Mouse (Mus musculus) left cerebral cortex, adult 11 months (tissue): Measurements from ENCODE around the gene Zfp839.
"Not testable (repeated sequence)": the region's sequence is repeated elsewhere in the genome, so short reads cannot be mapped to it uniquely, and the experiment has no call there.

Source experiments
- DNase-seq: peaks from one replicate; pipeline ENCODE4 v3.0.0; 2022; ENCODE audit warnings: low spot score

Zfp839 gene

DNA sequence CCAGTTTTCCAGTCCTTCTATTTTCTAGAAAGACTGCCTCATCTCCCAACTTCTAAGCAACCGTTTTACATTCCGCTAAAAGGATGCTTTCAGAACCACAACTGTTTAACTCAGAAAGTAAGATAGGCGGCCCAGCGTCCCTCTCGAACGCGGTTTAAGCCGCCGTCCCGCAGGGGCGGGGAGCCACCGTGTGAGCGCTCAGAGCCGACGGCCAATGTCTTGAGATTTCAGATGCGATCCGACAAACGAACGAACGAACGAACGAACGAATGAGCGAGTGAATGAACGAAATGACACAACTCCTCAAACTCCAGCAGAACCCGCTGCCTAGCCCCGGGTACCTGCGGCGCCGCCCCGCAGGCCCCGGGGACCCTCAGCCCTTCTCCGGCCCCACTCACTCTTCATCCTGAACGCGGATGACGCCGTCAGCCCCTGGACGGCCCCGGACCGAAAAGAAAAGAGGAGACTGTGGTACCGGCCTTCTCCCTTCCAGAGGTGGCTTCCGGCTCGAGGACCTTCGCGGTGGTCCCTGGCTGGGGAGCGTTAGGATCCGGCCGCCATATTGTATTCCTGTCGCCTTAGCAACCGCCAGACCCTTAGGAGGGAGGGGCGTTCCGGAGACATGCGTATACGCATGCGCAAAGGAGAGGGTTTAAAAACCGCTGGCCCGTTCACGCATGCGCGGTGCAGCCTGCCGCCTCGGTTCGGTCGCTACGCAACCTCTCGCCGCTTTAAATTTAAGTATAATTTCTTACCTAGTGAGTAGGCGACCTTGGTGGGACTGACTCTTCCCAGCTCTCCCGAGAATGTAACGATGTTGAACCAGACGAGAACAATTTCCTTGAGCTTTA, 9.5 kb upstream of the Zfp839 start, which contains the start of gene Mok:
Mok (minus strand) TSS at position 592 of the 851 bp plus-strand sequence.
- peak; percentile 89 for DNase-seq

DNA sequence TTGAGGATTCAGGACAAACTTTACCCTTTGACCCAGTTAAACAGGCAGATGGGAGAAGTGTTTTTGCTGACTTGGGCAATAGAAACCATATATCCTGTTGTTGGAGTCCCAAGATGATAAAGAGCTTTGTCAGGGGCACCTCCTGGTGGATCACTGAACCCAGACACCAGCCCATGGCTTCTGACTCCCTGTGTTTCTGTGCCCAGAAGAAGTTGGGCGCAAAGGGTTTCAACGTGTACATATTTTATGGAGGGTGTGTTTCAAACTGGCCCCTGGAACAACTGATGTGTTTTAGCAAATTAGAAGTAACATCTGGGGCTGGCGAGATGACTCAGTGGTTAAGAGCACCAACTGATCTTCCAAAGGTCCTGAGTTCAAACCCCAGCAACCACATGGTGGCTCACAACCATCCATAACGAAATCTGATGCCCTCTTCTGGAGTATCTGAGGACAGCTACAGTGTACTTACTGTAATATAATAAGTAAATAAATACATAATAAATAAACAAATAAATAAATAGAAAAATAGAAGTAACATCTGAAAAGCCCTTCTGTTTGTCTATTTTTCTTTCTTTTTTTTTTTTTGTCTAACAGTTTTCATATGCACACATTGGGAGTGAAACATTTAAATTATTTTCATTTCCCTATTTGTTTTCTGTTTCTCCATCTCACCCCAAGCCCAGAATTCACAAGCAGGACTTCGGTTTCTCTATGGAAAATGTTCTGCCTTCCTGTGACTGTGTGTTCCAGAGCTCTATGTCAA, 8.1 kb upstream of the Zfp839 start:
- DNase-seq: no peak

DNA sequence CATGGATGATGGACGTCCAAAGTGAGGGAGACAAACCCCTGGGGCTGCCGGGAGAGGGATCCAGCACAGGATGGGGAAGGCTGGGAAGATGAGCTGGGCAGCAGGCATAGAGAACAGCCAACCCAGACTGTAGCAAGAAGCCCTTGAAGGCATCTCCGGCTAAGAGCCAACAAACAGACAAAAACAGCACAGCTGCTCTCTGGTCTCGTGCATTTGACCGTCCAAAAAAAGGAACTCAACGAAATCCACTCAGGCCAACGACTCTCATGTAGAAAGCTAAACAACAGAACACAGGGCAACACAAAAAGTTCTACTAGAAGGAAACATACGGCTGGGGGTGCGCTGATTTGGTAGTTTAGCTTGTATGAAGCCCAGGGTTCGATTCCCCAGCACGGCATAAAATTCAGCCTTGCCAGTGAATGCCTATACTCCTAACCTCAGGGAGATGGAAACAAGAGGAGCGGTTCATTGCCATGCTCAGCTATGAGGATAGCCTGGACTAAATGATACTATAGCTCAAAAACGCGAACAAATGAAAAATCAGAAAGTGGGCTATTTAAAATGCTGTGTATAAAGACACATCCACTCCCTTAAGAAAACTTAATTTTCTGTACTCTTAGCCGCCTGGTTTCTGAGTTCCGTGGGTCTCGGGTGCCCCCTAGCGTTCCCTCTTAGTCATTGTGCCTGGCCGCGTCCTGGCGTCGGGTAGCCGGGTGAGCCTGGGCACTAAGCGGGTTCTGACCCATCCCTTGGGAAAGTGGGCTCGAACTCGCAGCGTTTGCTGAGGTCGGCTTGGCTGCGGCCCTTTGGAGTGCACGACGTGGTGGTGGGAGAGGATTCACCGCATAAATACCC, 6.6 kb upstream of the Zfp839 start:
- DNase-seq: peak; percentile 62

DNA sequence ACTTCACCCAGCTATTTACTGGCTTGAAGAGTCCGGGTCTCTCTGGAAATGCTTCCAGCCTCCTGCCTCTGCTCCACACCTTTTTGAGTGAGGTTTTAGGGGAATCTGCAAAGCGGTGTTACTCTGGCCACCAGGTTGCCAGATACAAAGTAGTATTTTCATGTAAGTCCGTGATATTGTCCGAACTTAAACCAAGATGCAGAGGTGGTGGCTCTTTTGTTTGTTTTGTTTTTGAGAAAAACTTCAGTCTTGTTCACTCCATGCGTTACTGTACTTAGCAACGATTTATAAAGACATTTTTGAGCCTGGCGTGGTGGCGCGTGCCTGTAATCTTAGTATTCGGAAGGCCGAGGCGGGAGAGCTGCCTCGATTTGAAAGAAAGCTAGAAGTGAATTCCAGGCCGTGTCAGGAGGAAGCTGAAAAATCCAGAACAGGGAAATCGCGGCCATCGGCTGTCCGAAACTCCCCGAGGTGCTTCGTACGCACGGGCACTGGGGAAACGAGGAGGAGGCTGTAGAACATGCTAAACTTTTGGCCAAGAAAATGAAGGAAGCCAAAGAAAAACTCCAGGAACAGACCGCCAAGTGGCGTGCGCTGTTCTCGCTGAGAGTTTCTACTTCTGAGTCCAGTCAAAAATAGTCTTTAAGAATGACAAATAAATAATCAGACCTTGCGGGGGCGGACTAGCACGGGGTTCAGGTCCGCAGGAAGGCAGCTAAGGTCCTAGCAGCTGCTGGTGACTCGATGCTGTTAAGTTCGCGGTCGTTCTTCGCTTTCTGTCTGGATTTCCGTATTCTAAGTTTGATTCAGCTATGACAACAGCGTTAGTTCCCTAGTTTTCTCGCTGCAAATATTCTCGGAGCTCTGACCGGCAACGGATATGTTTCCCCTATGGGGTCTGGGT, 5.6 kb upstream of the Zfp839 start:
- no peak for DNase-seq

DNA sequence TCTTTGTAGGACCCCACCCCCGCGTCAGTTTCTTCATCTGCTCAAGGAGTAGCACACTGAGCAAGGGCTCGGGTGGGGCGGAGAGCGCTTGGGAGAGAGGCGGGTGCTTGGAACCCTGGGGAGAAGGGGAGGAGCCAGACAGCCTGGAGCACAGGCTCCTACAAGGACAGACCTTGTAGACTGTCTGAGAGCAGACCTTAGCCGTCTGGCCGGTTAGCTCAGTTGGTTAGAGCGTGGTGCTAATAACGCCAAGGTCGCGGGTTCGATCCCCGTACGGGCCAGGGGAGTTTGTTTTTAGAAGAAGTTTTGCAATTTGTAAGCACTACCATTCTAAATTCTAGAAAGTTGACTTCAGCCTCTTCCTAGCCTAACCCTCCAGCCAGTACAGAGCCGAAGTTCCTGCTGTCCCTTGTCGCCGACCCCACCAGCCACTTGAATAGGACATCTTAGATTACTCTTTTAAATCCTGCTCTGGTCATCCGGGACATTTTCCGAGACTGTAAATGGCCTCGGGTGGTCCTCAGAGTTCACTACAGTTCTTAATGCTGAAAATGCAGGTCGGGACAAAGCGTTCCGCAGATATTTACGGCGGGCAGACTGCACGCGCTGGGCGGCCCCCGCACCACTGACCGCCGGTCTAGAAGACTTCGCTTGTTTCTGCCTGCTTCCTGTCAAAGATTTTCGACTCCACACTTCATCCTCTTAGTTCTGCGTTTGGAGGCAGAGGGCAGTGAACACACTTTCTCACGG, 4.7 kb upstream of the Zfp839 start:
- peak; percentile 73 for DNase-seq

DNA sequence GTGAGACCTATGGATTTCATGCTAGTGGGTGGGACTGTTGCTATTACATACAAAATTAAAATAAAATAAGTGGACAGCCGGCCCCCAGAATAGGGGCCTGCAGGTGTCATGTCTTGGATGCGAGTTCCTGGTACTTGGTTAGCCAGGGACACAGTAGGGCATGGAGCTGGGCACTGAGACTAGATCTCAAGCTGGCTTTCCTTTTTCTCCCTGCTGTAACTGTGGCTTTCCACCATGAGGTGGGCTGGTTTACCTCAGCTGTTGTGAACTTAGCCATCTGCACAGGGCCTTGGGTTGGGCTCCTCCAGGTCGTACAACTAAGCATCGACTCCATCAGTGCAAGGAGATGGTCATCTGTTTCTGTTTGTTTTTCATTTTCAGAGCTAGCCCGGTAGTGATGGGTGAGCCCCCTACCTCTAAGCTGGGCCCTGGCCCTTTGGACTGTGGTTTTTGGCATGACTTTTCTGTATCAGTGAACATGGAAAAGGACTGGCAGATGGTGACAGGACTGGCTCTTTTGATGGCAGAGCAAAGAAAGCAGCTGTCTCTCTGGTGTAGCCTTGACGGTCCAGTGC, 3.8 kb upstream of the Zfp839 start:
- DNase-seq: no peak

DNA sequence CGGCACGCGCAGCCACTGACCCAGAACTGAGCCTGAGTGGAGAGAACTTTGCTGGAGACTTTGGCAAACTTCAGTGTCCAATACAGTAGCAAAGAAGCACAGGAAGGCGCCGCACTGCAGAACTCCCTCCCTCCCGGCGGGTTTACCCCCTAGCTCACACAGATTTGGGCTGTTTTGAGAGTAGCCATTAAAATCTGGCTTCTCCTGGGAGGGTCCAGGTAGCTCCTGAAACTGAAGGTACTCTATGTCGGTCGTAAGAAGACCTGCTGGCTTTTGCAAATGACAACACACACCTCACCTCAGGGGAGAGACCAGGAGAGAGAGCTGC, 840 bp downstream of the Zfp839 start:
- no peak for DNase-seq

DNA sequence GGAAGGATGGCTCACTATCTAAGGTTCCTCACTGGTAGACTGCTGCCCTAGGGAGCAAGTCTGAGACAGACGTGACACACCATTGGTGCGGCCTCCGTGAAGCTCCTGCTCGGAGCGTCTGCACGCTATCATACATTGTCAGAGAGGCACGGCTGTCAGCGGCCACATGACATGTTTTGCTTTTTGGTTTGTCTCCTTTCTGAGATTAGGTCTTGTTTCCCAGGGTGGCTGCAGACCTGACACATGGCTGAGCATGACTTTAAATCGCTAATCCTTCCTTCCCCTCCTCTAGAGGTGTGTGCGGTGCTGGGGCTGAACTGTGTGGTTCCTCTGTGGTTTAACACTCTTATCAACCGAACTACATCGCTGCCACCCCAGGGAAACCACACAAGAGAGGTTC, 1.4 kb downstream of the Zfp839 start:
- no peak for DNase-seq

DNA sequence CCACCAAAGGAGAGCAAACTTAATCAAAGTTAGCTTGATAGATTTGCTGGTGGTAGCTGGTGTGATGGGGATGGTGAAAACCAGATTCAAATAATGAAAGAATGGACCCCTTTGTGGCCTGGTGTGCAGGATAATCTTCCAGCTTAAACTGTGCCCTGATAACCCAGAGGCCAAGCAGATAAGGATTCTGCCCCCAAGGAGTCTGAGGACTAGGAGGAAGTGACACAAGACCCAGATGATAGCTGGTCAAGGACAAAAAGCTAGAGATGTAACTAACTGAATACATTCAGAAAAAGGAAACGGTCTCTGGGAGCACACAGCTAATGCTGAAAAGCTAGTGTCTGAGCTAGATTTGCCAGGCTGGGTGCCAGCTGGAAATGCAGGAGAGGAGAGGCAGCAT, 1.9 kb downstream of the Zfp839 start:
- DNase-seq: no peak

DNA sequence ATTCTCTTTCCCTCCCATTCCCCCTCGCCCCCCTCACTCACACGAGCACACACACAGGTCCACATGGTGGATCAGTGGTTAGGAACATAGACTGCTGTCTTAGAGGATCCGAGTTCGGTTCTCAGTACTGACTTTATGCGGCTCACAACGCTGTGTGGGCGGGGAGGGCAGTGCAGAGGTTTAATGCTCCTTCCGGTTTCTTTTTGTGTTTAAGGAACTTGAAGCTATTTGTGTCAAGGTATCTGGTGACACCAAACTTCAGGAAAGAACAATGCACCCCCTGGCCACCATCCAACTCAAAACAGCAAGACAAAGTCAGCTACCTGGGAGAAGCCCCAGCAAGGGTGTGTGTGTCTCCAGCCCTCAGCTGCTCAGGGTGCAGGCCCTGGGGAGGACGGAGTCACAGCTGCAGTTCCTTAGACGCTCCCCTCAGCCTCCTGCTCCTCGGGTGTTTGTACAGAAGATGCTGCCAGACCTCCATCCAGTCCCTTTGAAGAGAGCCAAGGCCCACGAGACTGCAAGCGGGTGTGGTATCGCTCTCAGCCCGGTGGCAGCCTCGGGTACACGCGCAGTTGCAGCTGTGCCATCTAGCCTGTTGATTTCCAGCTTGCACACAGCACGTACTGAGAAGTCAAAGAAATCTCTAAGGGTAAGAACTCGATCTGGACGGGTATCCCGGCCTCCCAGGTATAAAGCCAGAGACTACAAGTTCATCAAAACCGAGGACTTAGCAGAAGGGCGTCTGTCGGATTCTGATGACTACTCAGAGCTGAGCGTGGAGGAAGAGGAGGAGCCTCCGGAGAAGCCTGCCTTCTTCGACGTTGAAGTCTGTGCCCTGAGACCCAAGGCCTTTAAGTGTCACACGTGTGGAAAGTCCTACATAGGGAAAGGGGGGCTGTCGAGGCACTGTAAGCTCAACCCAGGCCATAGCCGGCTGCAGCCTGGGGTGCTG, 5.0 kb downstream of the Zfp839 start:
- DNase-seq: no peak

DNA sequence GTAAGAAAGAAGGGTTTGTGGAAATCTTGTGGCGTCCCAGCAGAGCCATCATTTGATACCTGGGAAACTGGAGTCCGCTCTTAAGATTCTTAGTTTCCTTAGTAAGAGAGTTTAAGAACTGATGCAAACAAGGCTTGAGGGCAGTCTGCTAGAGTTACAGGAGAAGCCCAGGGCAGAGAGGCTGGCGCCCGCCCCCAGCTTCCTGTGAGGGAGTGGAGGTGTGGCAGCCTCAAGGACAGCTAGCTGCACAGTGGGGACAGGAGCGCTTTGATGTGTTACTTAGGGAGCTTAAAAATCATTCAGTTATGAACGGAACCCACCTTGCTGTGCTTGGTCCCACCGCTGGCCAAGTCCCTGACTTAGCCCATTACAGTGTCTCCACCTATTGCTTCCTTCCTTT, 7.1 kb downstream of the Zfp839 start:
- DNase-seq: no peak

DNA sequence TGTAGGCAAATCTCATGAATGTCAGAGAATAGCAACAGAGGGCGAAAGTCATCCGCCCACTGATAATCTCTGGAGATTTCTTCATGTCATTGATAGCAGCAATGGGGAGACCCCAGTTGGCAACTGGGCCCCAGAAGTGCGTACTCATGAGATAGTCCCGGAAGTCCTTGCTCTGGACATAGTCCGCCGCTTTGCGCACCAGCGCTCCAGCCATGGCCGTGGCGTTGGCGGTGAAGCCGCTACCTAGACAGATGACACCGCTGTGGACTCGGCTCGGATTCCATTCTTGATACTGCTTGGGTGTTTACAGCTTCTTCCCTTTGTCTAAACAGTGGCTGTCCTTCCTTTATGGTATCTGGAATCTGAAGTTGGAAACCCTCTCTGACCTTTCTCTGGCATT, 8.6 kb downstream of the Zfp839 start:
- not testable (repeated sequence) for DNase-seq

DNA sequence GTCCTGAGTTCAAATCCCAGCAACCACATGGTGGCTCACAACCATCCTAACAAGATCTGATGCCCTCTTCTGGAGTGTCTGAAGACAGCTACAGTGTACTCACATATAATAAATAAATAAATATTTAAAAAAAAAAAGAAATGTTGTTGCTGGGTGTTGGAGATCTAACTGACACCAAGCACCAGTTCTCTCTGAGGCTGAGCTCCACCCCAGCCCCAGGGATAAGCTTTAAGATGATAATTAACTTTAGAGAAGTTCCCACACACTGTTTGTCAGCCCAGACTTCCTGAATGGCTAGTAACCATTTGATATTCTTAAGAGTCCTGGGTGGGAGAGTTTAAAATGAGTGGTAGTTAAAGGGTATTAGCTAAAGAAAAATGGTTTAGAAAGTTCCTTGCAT, 10.2 kb downstream of the Zfp839 start:
- DNase-seq: no peak

DNA sequence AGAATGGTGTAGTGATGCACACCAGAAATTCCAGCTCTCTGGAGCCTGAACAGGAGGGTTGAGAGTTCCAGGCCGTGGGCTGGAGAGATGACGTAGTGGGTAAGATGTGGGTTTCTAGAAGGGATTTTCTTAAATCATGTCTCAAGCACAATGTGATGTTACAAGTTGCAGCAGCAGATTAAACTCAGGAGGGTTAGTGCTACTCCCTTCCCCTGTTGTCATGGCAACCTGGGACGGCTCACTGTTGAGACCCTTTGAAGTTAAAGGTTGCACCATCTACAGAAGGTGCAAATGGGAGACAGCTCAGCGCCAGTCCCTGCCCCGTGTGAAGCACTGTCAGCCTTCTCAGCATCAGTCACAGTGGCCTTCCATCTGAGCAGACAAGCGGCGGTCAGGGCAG, 11.2 kb downstream of the Zfp839 start:
- no peak for DNase-seq

DNA sequence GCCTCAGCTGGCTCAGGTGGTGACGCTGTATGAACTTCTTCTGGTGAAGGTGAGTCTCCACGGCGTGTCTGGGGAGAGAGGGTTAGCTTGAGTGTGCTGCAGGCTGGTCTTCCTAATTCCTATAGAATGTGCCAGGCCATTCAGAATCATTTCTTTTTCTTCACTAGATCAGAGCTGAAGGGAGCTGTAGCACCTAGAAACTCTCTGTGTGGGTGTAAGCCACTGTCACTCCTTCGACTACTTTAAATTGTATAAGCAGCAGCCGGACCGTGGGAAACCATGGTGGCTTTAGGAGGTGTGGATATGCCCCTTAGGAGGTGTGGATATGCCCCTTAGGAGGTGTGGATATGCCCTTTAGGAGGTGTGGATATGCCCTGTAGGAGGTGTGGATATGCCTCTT, 14.0 kb downstream of the Zfp839 start:
- DNase-seq: no peak

DNA sequence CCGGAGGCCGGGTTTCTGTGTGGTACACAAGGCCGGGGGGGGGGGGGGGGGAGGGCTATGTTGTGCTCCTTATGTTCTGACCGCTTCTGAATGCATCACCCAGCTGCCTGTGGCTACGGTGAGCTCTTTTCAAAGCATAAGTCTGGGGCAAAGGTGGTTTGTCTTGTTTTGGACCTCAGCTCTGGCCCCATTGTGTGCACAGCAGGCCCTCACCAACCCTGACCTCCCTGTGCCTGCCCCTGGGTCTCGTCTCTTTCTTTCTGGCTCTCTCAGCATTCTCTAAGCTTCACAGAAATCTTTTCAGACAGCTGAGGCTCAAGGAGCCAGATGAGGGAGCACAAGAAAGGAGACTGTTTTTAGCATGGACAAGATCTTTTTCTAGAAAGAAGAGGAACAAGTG, 15.5 kb downstream of the Zfp839 start:
- no peak for DNase-seq

DNA sequence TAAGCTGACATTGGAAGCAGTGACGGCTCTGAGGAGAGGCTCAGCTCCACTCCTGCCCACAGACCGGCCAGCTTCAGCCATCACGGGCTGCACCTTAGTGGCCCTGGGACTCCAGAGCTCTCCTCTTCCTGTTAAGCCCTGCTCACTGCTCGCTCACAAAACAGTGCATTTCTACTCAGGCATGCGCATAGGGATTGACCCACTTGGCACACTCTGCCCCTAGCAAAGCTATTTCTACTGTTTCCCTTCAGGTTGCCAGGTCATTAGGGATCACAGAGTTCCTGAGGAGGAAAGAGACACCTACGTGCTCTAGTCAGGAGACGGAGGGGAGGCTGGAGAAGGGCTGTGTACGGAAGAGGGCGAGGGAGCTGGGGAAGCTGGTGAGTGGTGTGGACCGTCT, 15.9 kb downstream of the Zfp839 start:
- no peak for DNase-seq

DNA sequence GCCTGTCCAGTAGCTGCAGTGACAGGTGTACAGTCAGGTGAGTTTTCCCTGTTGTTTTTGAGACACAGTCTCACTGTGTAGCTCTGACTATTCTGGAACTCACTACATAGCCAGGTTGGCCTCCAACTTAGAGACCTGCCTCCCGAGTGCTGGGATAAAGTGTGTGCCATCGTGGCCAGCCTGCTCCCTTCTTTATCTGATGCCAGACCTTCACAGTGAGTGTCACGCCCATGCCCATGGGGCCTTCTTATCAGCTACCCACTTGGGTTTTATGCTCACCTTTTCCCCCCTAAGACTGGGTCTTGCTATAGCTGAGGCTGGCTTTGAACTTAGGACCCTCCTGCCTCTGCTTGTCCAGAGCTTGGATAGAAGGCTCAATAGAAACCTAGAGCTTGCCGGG, 20.1 kb downstream of the Zfp839 start:
- no peak for DNase-seq

DNA sequence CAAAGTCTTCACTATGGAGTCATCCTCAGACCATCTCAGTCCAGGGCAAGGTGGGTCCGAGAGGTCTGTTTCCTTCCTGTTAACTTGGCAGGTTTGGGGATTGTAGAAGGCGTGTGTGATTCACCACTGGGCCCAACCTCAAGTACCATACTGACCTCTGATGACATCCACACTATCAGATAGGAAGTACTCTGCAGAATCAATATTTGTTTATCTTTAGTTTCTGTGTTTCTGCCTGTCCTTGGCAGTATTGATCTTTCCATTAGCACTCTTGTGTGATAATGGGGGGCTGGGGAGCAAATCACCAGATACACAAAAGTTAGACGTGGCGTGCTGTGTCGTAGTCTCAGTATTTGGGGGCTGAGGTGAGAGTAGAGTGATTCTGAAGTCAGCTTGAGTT, 21.2 kb downstream of the Zfp839 start:
- no peak for DNase-seq
